Mouse (Mus musculus) G1E (cell line): ENCODE measurements around the gene Kat6b. TPM values are rescaled to one million over a fixed set of nuclear protein-coding genes. Genes with fewer than 3 reads are reported as not detected.
A peak's percentile ranks its signal among the peaks of the same experiment; 100 is the strongest.

Experiments
- ATAC-seq: 2 replicates; pipeline ENCODE4 v1.8.0; 2016; ENCODE audit warnings: mild to moderate bottlenecking; ENCODE audit not compliant: insufficient number of reproducible peaks, poor library complexity, low FRiP score, severe bottlenecking; ENCODE audit errors: extremely low read depth
- DNase-seq: peaks from one replicate; pipeline ENCODE4 v3.0.0; 2012; ENCODE audit warnings: low spot score
- H3K27me3 ChIP-seq: 2 replicates; pipeline ENCODE4 v1.6.1; 2012; ENCODE audit warnings: mild to moderate bottlenecking, low read length, inconsistent platforms; ENCODE audit not compliant: insufficient read depth
- H3K36me3 ChIP-seq: replicated peaks from 2 replicates; pipeline ENCODE3; 2012; ENCODE audit warnings: mild to moderate bottlenecking, inconsistent platforms
- H3K4me1 ChIP-seq: 2 replicates; pipeline ENCODE4 v1.6.1; 2012; ENCODE audit warnings: low read depth, low read length, inconsistent platforms, mixed read lengths; ENCODE audit not compliant: insufficient read depth
- H3K4me3 ChIP-seq: 2 replicates; pipeline ENCODE4 v1.5.1; 2012; ENCODE audit warnings: low read depth, mild to moderate bottlenecking, inconsistent platforms, low read length, moderate library complexity, mixed read lengths
- H3K9me3 ChIP-seq: replicated peaks from 2 replicates; pipeline ENCODE4 v1.6.1; 2012; ENCODE audit warnings: inconsistent platforms
- CTCF ChIP-seq: IDR thresholded peaks from 2 replicates; pipeline ENCODE4 v1.5.1; 2012; ENCODE audit warnings: low read depth, low read length, inconsistent platforms, mixed read lengths
- GATA1 ChIP-seq: IDR thresholded peaks from 2 replicates; pipeline ENCODE4 v1.6.1; 2012; ENCODE audit warnings: borderline replicate concordance, low read length, inconsistent platforms, mixed read lengths
- GATA2 ChIP-seq: IDR thresholded peaks from 2 replicates; pipeline ENCODE4 v1.6.1; 2012; ENCODE audit warnings: low read depth, low read length, inconsistent platforms, borderline replicate concordance
- POLR2AphosphoS5 ChIP-seq: IDR thresholded peaks from 2 replicates; pipeline ENCODE4 v1.6.1; 2012; ENCODE audit warnings: low read depth, low read length, inconsistent platforms; ENCODE audit not compliant: insufficient replicate concordance
- TAL1 ChIP-seq: conservative IDR thresholded peaks from 2 replicates; pipeline ENCODE4 v1.6.1; 2012; ENCODE audit warnings: low read depth, low read length, inconsistent platforms, mixed read lengths
- polyA plus RNA-seq: library from polyadenylated mRNA; stranded (reverse); fragments of >175 nt; gene quantifications from 2 replicates; pipeline ENCODE4 v1.2.3, GENCODE M21; 2012
- total RNA-seq, 2 experiments: library from RNA; stranded (forward) in 1 of 2; stranded (reverse) in 1 of 2; fragments of 200-1000 nt in 1 of 2; fragments of >200 nt in 1 of 2; fragmentation: Nextera tagmentation in 1 of 2; gene quantifications; 2 replicates each; pipeline ENCODE4 v1.2.3; 2014 to 2017

Gene Kat6b
- total and polyA plus RNA-seq, 3 experiments = 4.1 to 56.7 (median 17.8) TPM

GRCm38 (mm10) chr14:21533566-21533965 is 52.3 kb downstream of the Kat6b start:
- ATAC-seq = no peak
- no peak for TF ChIP-seq TAL1
- no peak for TF ChIP-seq GATA1
- TF ChIP-seq CTCF = no peak
- no peak for TF ChIP-seq GATA2
- TF ChIP-seq POLR2AphosphoS5 = no peak
- no peaks in the 10 kb centered on the region for H3K27me3 ChIP-seq

GRCm38 (mm10) chr14:21534066-21534465 is 52.8 kb downstream of the Kat6b start:
- ATAC-seq = no peak
- Histone ChIP-seq H3K36me3 (peaks cover 38% of the 10 kb centered on the region), H3K9me3 (no peaks in the 10 kb centered on the region), H3K4me3 (no peak overlapping the region), H3K27me3 (no peaks in the 10 kb centered on the region), H3K4me1 (peaks cover 30% of the 10 kb centered on the region)
- no peak for DNase-seq
- no peak for TF ChIP-seq CTCF
- no peak for TF ChIP-seq GATA1
- TF ChIP-seq TAL1 = no peak
- TF ChIP-seq GATA2 = no peak
- TF ChIP-seq POLR2AphosphoS5 = no peak

More at GRCm38 (mm10) chr14:21533566-21533965, 52.3 kb downstream of the Kat6b start:
- no peak for DNase-seq
- Histone ChIP-seq H3K9me3 (no peaks in the 10 kb centered on the region), H3K4me3 (no peak overlapping the region), H3K36me3 (peaks cover 40% of the 10 kb centered on the region), H3K4me1 (peaks cover 31% of the 10 kb centered on the region)

GRCm38 (mm10) chr14:21534542-21535272 is 53.5 kb downstream of the Kat6b start:
- Histone ChIP-seq H3K4me1 (peaks cover 29% of the 10 kb centered on the region), H3K4me3 (no peak overlapping the region), H3K36me3 (peaks cover 33% of the 10 kb centered on the region), H3K27me3 (no peaks in the 10 kb centered on the region), H3K9me3 (no peaks in the 10 kb centered on the region)
- no peak for ATAC-seq
- DNase-seq = no peak
- TF ChIP-seq POLR2AphosphoS5 = no peak

- ATAC-seq = no peak
- TF ChIP-seq CTCF (no peak), GATA2 (no peak), GATA1 (no peak), POLR2AphosphoS5 (no peak), TAL1 (no peak)
Observed at GRCm38 (mm10) chr14:21536485-21537181, 55.4 kb downstream of the Kat6b start.

GRCm38 (mm10) chr14:21537838-21538237 is 56.6 kb downstream of the Kat6b start:
- peaks cover 36% of the 10 kb centered on the region for H3K4me1 ChIP-seq
- DNase-seq = no peak
- peaks cover 38% of the 10 kb centered on the region for H3K36me3 ChIP-seq
- peak overlapping the region; percentile 52; the same call in 1 of the 2 replicates for H3K4me3 ChIP-seq
- peak; percentile 15; the same call in 1 of the 2 replicates for ATAC-seq
- no peaks in the 10 kb centered on the region for H3K27me3 ChIP-seq
- TF ChIP-seq POLR2AphosphoS5 (no peak), GATA2 (no peak), GATA1 (no peak), CTCF (no peak), TAL1 (no peak)
- peaks cover 5% of the 10 kb centered on the region for H3K9me3 ChIP-seq

More at GRCm38 (mm10) chr14:21536485-21537181, 55.4 kb downstream of the Kat6b start:
- no peak for DNase-seq
- 0 out of 2 replicates have a peak, but pooled peaks cover 2% of the 10 kb centered on the region for H3K9me3 ChIP-seq
- H3K36me3 ChIP-seq = peaks cover 37% of the 10 kb centered on the region
- H3K4me1 ChIP-seq = peaks cover 36% of the 10 kb centered on the region
- H3K27me3 ChIP-seq = no peaks in the 10 kb centered on the region
- no peak overlapping the region for H3K4me3 ChIP-seq

- ATAC-seq = no peak
- Histone ChIP-seq H3K4me3 (no peak overlapping the region), H3K9me3 (peaks cover 5% of the 10 kb centered on the region), H3K4me1 (peaks cover 35% of the 10 kb centered on the region), H3K36me3 (peaks cover 29% of the 10 kb centered on the region), H3K27me3 (no peaks in the 10 kb centered on the region)
- TF ChIP-seq GATA2 = no peak
- TF ChIP-seq CTCF = no peak
- no peak for TF ChIP-seq TAL1
- no peak for TF ChIP-seq POLR2AphosphoS5
- no peak for TF ChIP-seq GATA1
- no peak for DNase-seq
Observed at GRCm38 (mm10) chr14:21539731-21540130, 58.5 kb downstream of the Kat6b start.
